Mouse (Mus musculus): Measurements from ENCODE around the gene Atl1. TPM values are rescaled to one million over a fixed set of nuclear protein-coding genes. Genes with fewer than 3 reads are reported as not detected.

Gene Atl1
- polyA plus RNA-seq, 1 experiment = 10.2 TPM

GRCm38 (mm10) chr12:70015936-70016335, 123.5 kb downstream of the Atl1 start:
- Histone ChIP-seq H3K4me1 (ENCODE audit: control insufficient read depth, insufficient read depth, low read length) (no peaks in the 10 kb centered on the region), H3K36me3 (ENCODE audit: control insufficient read depth, insufficient read depth, low read length, poor library complexity, severe bottlenecking) (no peaks in the 10 kb centered on the region), H3K27me3 (ENCODE audit: control insufficient read depth, insufficient read depth, low read length, poor library complexity, severe bottlenecking) (no peaks in the 10 kb centered on the region), H3K9me3 (replicated peaks; ENCODE audit: control insufficient read depth, insufficient read depth, low read length, poor library complexity, severe bottlenecking) (no peaks in the 10 kb centered on the region), H3K27ac (ENCODE audit: insufficient read depth, low read length) (no peak overlapping the region), H3K9ac (ENCODE audit: low read depth, poor library complexity, severe bottlenecking) (no peak overlapping the region), H3K4me3 (ENCODE audit: low read depth, low read length) (no peak overlapping the region)
- TF ChIP-seq CTCF (IDR thresholded peaks at IDR 0.05; ENCODE audit: low read depth, low read length) (no peak), POLR2A (IDR thresholded peaks at IDR 0.05; ENCODE audit: insufficient read depth, low read length) (no peak), EP300 (IDR thresholded peaks at IDR 0.05; ENCODE audit: insufficient read depth, low read depth, low read length) (no peak)

Other genes starting within 250 kb of the Atl1 start
- 21.2 and 21.6 TPM in 2 replicates for gene Sos2, start 210.8 kb upstream of the Atl1 start, polyA plus RNA-seq (2011; ENCODE audit: insufficient read depth, insufficient read length, low read depth, missing spikeins)
- gene L2hgdh, start 167.7 kb upstream of the Atl1 start, polyA plus RNA-seq (2011; ENCODE audit: insufficient read depth, insufficient read length, low read depth, missing spikeins) = 25.6 and 26.2 TPM in 2 replicates
- gene Atp5s, start 167.7 kb upstream of the Atl1 start, polyA plus RNA-seq (2011; ENCODE audit: insufficient read depth, insufficient read length, low read depth, missing spikeins) = 28.4 and 30.4 TPM in 2 replicates
- 1.8 and 2.8 TPM in 2 replicates for gene Cdkl1, start 101.3 kb upstream of the Atl1 start, polyA plus RNA-seq (2011; ENCODE audit: insufficient read depth, insufficient read length, low read depth, missing spikeins)
- gene Map4k5, start 586 bp downstream of the Atl1 start, polyA plus RNA-seq (2011; ENCODE audit: insufficient read depth, insufficient read length, low read depth, missing spikeins) = 106 and 107 TPM in 2 replicates
- 48.8 and 49.4 TPM in 2 replicates for gene Sav1, start 94.4 kb downstream of the Atl1 start, polyA plus RNA-seq (2011; ENCODE audit: insufficient read depth, insufficient read length, low read depth, missing spikeins)
- 6.3 and 7.3 TPM in 2 replicates for gene Nin, start 221.1 kb downstream of the Atl1 start, polyA plus RNA-seq (2011; ENCODE audit: insufficient read depth, insufficient read length, low read depth, missing spikeins)

Data from ES-Bruce4 (cell line).